Mouse (Mus musculus): ENCODE data around the gene Adat1.

GRCm38 (mm10) chr8:111968991-111969390 is 23.1 kb downstream of the Adat1 start:
- TF ChIP-seq CTCF (IDR thresholded peaks at IDR 0.05; ENCODE audit: low read depth) (no peak), EP300 (IDR thresholded peaks at IDR 0.05; ENCODE audit: low read depth) (no peak)
